Mouse (Mus musculus) lung, postnatal 0 days (tissue): Measurements from ENCODE around the gene Zfp827. TPM values are rescaled to one million over a fixed set of nuclear protein-coding genes. Genes with fewer than 3 reads are reported as not detected.

Experiments used
- ATAC-seq: fragments of 200-750 bp; cut with Nextera tagmentation; 2 replicates; pipeline ENCODE4 v1.8.0; 2017; ENCODE audit warnings: moderate library complexity
- DNase-seq: peaks from one replicate; pipeline ENCODE4 v3.0.0-alpha.2; 2016; ENCODE audit warnings: low spot score
- H3K27ac ChIP-seq: fragments of 300-500 bp; sonication (generic); 2 replicates; pipeline ENCODE4 v1.5.1; 2014; ENCODE audit warnings: antibody characterized with exemption, mild to moderate bottlenecking, low read length, mixed read lengths
- H3K27me3 ChIP-seq: fragments of 300-500 bp; sonication (generic); replicated peaks from 2 replicates; pipeline ENCODE4 v1.6.1; 2014; ENCODE audit warnings: low read length, mixed read lengths; ENCODE audit not compliant: insufficient read depth
- H3K36me3 ChIP-seq: fragments of 300-500 bp; sonication (generic); 2 replicates; pipeline ENCODE4 v1.6.1; 2014; ENCODE audit warnings: low read length, mixed read lengths; ENCODE audit not compliant: insufficient read depth
- H3K4me1 ChIP-seq: fragments of 300-500 bp; sonication (generic); 2 replicates; pipeline ENCODE4 v1.6.1; 2014; ENCODE audit warnings: antibody characterized with exemption, low read depth, low read length, mixed read lengths; ENCODE audit not compliant: insufficient read depth
- H3K4me2 ChIP-seq: fragments of 300-500 bp; sonication (generic); replicated peaks from 2 replicates; pipeline ENCODE4 v1.6.1; 2014; ENCODE audit warnings: low read depth, mild to moderate bottlenecking, low read length, moderate library complexity, mixed read lengths
- H3K4me3 ChIP-seq: fragments of 300-500 bp; sonication (generic); 2 replicates; pipeline ENCODE4 v1.5.1; 2014; ENCODE audit warnings: low read depth, low read length
- H3K9ac ChIP-seq: fragments of 300-500 bp; sonication (generic); replicated peaks from 2 replicates; pipeline ENCODE4 v1.6.1; 2014; ENCODE audit warnings: low read depth, mild to moderate bottlenecking
- H3K9me3 ChIP-seq: fragments of 300-500 bp; sonication (generic); 2 replicates; pipeline ENCODE4 v1.6.1; 2016; ENCODE audit warnings: low read length, mixed read lengths
- CTCF ChIP-seq: IDR thresholded peaks from 2 replicates; pipeline ENCODE4 v1.5.1; 2016; ENCODE audit warnings: antibody characterized with exemption, mild to moderate bottlenecking
- EP300 ChIP-seq: IDR thresholded peaks from 2 replicates; pipeline ENCODE4 v1.6.1; 2016; ENCODE audit warnings: antibody characterized with exemption, mild to moderate bottlenecking, control low read depth
- WGBS: fragments of 180-500 bp; shearing (Covaris S2); extraction: QIAGEN DNeasy Blood & Tissue Kit; methylation state at CpG from one replicate; pipeline ENCODE4 v1.1.7; 2014; 5-methylcytosine and 5-hydroxymethylcytosine counted together
- polyA plus RNA-seq: library from polyadenylated mRNA; unstranded; fragments of >200 nt; fragmentation: Nextera tagmentation; extraction: Ambion mirVana; gene quantifications from 2 replicates; pipeline ENCODE4 v1.2.1, GENCODE M21; 2015

Gene Zfp827
- 3.4 and 4.2 TPM in 2 replicates for polyA plus RNA-seq

GRCm38 (mm10) chr8:79027977-79028487 is at the start of gene Zfp827:
TSS of gene Zfp827 (plus strand) at chr8:79028437.
- peak within 1 kb of the TSS; percentile 85 for H3K4me3 ChIP-seq
- H3K36me3 ChIP-seq = no peaks in the 10 kb centered on the region
- peaks cover 6% of the 10 kb centered on the region; the same call in 1 of the 2 replicates for H3K4me1 ChIP-seq
- ATAC-seq (peak; percentile 42), DNase-seq (peak; percentile 86)
- peak within 1 kb of the TSS; percentile 90 for H3K9ac ChIP-seq
- TF ChIP-seq EP300 (no peak), CTCF (no peak)
- WGBS = 1% methylated on average over 24 of the region's 32 CpGs
- H3K27me3 ChIP-seq = no peaks in the 10 kb centered on the region
- H3K27ac ChIP-seq = peak within 1 kb of the TSS; percentile 96
- no peaks in the 10 kb centered on the region for H3K9me3 ChIP-seq
- peak within 1 kb of the TSS; percentile 92 for H3K4me2 ChIP-seq

DNA sequence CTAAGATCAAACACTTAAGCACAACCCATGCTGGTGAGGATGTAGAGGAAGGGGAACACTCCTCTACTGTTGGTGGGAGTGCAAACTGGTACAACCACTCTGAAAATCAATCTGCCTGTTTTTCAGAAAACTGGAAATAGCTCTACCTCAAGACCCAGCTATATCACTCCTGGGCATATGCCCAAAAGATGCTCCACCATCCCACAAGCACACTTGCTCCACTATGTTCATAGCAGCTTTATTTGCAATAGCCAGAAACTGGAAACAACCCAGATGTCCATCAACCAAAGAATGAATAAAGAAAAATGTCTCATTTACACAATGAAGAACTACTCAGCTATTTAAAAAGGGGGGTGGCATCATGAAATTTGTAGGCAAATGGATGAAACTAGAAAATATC is 23.9 kb upstream of the Zfp827 start:
- H3K4me2 ChIP-seq = no peak overlapping the region
- no peaks in the 10 kb centered on the region for H3K4me1 ChIP-seq
- H3K9me3 ChIP-seq = no peaks in the 10 kb centered on the region
- no peak for ATAC-seq
- H3K27me3 ChIP-seq = no peaks in the 10 kb centered on the region
- no peak for DNase-seq
- no peak overlapping the region for H3K27ac ChIP-seq
- H3K9ac ChIP-seq = no peak overlapping the region
- no peak for TF ChIP-seq EP300
- TF ChIP-seq CTCF = no peak
- no peak overlapping the region for H3K4me3 ChIP-seq
- no peaks in the 10 kb centered on the region for H3K36me3 ChIP-seq

GRCm38 (mm10) chr8:79015061-79015460 is 13.2 kb upstream of the Zfp827 start:
- H3K4me2 ChIP-seq = no peak overlapping the region
- H3K27me3 ChIP-seq = no peaks in the 10 kb centered on the region
- 72% methylated on average over 5 of the region's 5 CpGs for WGBS
- H3K4me1 ChIP-seq = no peaks in the 10 kb centered on the region
- ATAC-seq = no peak
- H3K4me3 ChIP-seq = no peak overlapping the region
- no peak for DNase-seq
- TF ChIP-seq EP300 (no peak), CTCF (no peak)
- no peak overlapping the region for H3K9ac ChIP-seq
- H3K9me3 ChIP-seq = no peaks in the 10 kb centered on the region
- H3K27ac ChIP-seq = no peak overlapping the region
- no peaks in the 10 kb centered on the region for H3K36me3 ChIP-seq

GRCm38 (mm10) chr8:79016076-79016475 is 12.2 kb upstream of the Zfp827 start:
- no peak overlapping the region for H3K9ac ChIP-seq
- H3K27ac ChIP-seq = no peak overlapping the region
- WGBS = 84% methylated on average over 4 of the region's 4 CpGs
- no peak for DNase-seq
- TF ChIP-seq CTCF = no peak
- no peak for TF ChIP-seq EP300
- H3K4me1 ChIP-seq = no peaks in the 10 kb centered on the region
- ATAC-seq = no peak
- H3K36me3 ChIP-seq = no peaks in the 10 kb centered on the region
- no peaks in the 10 kb centered on the region for H3K27me3 ChIP-seq
- no peak overlapping the region for H3K4me2 ChIP-seq
- H3K9me3 ChIP-seq = no peaks in the 10 kb centered on the region
- no peak overlapping the region for H3K4me3 ChIP-seq

DNA sequence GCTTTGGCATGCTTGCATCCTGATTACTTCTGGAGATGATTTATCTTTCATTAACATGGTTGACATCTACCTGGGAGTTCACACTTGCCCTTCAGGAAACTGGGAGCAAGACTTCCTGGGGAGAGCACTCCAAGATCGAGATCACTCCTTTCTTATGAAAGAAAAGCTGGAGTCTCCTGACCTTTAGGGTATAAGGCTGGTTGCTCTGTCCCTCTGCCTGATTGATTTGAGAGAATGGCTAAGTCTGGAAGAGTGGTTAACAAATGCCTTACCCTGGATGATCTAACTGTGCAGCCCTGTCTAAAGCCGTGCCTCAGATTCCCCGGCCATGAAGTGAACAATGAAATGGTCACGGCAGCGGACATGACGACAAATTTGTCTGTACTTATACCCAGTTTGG is 11.7 kb upstream of the Zfp827 start:
- H3K4me3 ChIP-seq = no peak overlapping the region
- no peaks in the 10 kb centered on the region for H3K36me3 ChIP-seq
- H3K4me2 ChIP-seq = no peak overlapping the region
- no peak for ATAC-seq
- no peak overlapping the region for H3K9ac ChIP-seq
- no peak overlapping the region for H3K27ac ChIP-seq
- TF ChIP-seq CTCF (no peak), EP300 (no peak)
- H3K27me3 ChIP-seq = no peaks in the 10 kb centered on the region
- no peaks in the 10 kb centered on the region for H3K4me1 ChIP-seq
- H3K9me3 ChIP-seq = no peaks in the 10 kb centered on the region
- DNase-seq = no peak
- 52% methylated on average over 6 of the region's 6 CpGs for WGBS

GRCm38 (mm10) chr8:79023922-79024321 is 4.3 kb upstream of the Zfp827 start:
- 98% methylated on average over 1 of the region's 1 CpGs for WGBS
- no peak overlapping the region for H3K4me2 ChIP-seq
- no peaks in the 10 kb centered on the region for H3K27me3 ChIP-seq
- no peaks in the 10 kb centered on the region for H3K36me3 ChIP-seq
- ATAC-seq (no peak), DNase-seq (no peak)
- H3K4me1 ChIP-seq = no peaks in the 10 kb centered on the region
- H3K27ac ChIP-seq = no peak overlapping the region
- H3K9ac ChIP-seq = no peak overlapping the region
- H3K9me3 ChIP-seq = no peaks in the 10 kb centered on the region
- H3K4me3 ChIP-seq = no peak overlapping the region
- TF ChIP-seq EP300 (no peak), CTCF (no peak)

DNA sequence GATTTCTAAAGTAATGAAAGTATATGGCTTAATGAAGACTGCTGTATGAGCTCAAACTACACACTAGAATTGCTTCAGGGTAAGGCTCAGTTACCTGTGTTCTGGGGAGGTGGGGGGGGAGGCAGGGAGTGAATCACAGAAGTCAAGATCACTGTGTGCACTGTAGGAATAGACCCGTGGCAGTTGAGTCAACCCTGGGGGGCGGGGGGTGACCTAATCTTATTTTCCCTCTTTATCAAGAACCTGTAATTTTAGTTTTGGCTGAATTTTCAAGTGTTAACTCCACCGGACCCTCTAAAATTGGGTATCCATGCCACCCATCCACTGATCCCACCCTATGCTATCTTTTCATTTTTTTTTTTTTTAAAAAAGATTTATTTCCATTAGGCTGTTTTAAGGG is 918 bp upstream of the Zfp827 start:
- Histone ChIP-seq H3K27ac (no peak overlapping the region), H3K27me3 (no peaks in the 10 kb centered on the region), H3K4me3 (no peak overlapping the region), H3K36me3 (no peaks in the 10 kb centered on the region), H3K4me1 (peaks cover 3% of the 10 kb centered on the region; the same call in 1 of the 2 replicates), H3K9me3 (no peaks in the 10 kb centered on the region), H3K9ac (no peak overlapping the region), H3K4me2 (no peak overlapping the region; the same call in 1 of the 2 replicates)
- TF ChIP-seq EP300 = no peak
- TF ChIP-seq CTCF = no peak
- 35% methylated on average over 3 of the region's 3 CpGs for WGBS
- no peak for DNase-seq
- no peak for ATAC-seq
